Mouse (Mus musculus) ES-E14 (cell line): ENCODE data around the gene Acot7.

Experiments
- CHD2 ChIP-seq: IDR thresholded peaks from 2 replicates; pipeline ENCODE4 v1.6.1; 2014; ENCODE audit warnings: mild to moderate bottlenecking, low read depth, low read length, inconsistent platforms
- HCFC1 ChIP-seq: IDR thresholded peaks from 2 replicates; pipeline ENCODE4 v1.6.1; 2012; ENCODE audit warnings: low read length, inconsistent platforms, borderline replicate concordance; ENCODE audit not compliant: insufficient read depth
- MAFK ChIP-seq: IDR thresholded peaks from 2 replicates; pipeline ENCODE4 v1.6.1; 2014; ENCODE audit warnings: mild to moderate bottlenecking, low read depth, low read length, inconsistent platforms; ENCODE audit not compliant: insufficient read depth
- ZC3H11A ChIP-seq: IDR thresholded peaks from 2 replicates; pipeline ENCODE4 v1.6.1; 2012; ENCODE audit warnings: low read depth, mild to moderate bottlenecking, inconsistent platforms, low read length, borderline replicate concordance
- ZNF384 ChIP-seq: IDR thresholded peaks from 2 replicates; pipeline ENCODE4 v1.6.1; 2012; ENCODE audit warnings: low read depth, low read length, inconsistent platforms

GRCm38 (mm10) chr4:152300375-152300774 is 122.4 kb downstream of the Acot7 start:
- TF ChIP-seq ZC3H11A: no peak
- no peak for TF ChIP-seq HCFC1
- TF ChIP-seq MAFK: no peak
- TF ChIP-seq ZNF384: no peak
- TF ChIP-seq CHD2: no peak
